Mouse (Mus musculus): ENCODE measurements around the gene Gm1993. TPM values are rescaled to one million over a fixed set of nuclear protein-coding genes. Genes with fewer than 3 reads are reported as not detected.
"Not testable (repeated sequence)": the region's sequence is repeated elsewhere in the genome, so short reads cannot be mapped to it uniquely, and the experiment has no call there.

The Gm1993 gene
- polyA plus RNA-seq (2012) = not detected in 2 replicates

DNA sequence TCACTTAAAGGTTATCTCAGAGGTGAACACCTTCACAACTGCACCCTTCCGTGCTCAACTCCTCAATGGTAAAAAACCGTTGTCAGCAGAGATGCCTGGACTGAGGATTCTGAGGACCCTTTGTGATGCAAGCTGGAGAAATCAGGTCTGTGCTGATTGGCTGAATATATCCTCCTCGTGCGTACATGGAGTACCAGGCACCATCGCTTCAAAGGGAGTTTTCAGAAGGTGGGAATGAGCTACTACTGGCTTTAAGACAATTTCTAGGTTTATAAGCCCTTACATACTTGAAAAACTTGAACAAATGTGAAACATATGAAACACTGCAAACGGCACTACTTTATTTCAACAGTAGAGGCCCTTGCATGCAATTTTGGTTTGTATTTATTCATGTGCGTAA is at the start of gene Gm1993:
Gm1993 (minus strand) TSS at position 101 of the 400 bp plus-strand sequence.
- TF ChIP-seq GATA1 (IDR thresholded peaks at IDR 0.05; ENCODE audit: low read length) = not testable (repeated sequence)

Measured in G1E-ER4 (cell line).